19 mouse cellular contexts compared by ENCODE assay signal in genomic region chr10:65013525-65013924, GRCm38 (mm10).
A peak's percentile ranks its signal among the peaks of the same experiment; 100 is the strongest.
DNase-seq lines count a peak whose midpoint lies in the region; ATAC-seq lines count a peak whose summit lies in the region.
"Had no signal": no experiment of that assay in that cellular context is flagged by ENCODE, and none has a peak within 500 bp of the region (broad histone marks: within the 10 kb centered on the region; RNA-seq: fewer than 3 reads in every experiment).

No protein-coding gene starts in this region.

- DNase-seq in cerebellum, adult 11 months, result no peak
- DNase-seq in brain, adult 2 months (ENCODE audit: low read depth, low spot score), result peak; percentile 42
- DNase-seq in cerebellum, adult 9-10 months, result peak; percentile 19
- peak; percentile 16 to 20 for DNase-seq in cerebellum, postnatal 36 days
- DNase-seq in lung, postnatal 25 days (ENCODE audit: low spot score), result no peak
- DNase-seq: adrenal gland, postnatal 14 days; gastrocnemius, postnatal 10 days; heart, postnatal 36 days; kidney, adult 8-10 months; layer of hippocampus, postnatal 36 days; liver; lung, postnatal 4 days; right cerebral cortex, postnatal 4 days; thymus, postnatal 4 days had no signal

- peak; percentile 79 for ATAC-seq in cerebellum, adult (ENCODE audit: insufficient number of reproducible peaks, low FRiP score, low TSS enrichment)
- ATAC-seq in granulocyte monocyte progenitor cell, adult 5-6 weeks (replicated peaks; ENCODE audit: poor library complexity, severe bottlenecking), result no peak
- ATAC-seq: forebrain, embryonic 13.5 days; intestine, embryonic 16.5 days; midbrain, embryonic 13.5 days had no signal

Comparison
In these comparisons a context has a peak if more than half of its experiments do, and no peak if none do; other contexts are left out.
1. DNase-seq: peak in brain, adult 2 months (single experiment), cerebellum, adult 9-10 months (single experiment) and cerebellum, postnatal 36 days (2 of 2); none in cerebellum, adult 11 months (single experiment) and lung, postnatal 25 days (single experiment).